Mouse (Mus musculus) ES-Bruce4 (cell line): ENCODE data around the gene AI413582. TPM values are rescaled to one million over a fixed set of nuclear protein-coding genes. Genes with fewer than 3 reads are reported as not detected.

Experiments used
- H3K27ac ChIP-seq: 2 replicates; pipeline ENCODE4 v1.5.1; 2012; ENCODE audit warnings: low read length, inconsistent platforms; ENCODE audit not compliant: insufficient read depth
- H3K27me3 ChIP-seq: 2 replicates; pipeline ENCODE4 v1.6.1; 2012; ENCODE audit warnings: mild to moderate bottlenecking, low read length, inconsistent platforms; ENCODE audit not compliant: control insufficient read depth, poor library complexity, insufficient read depth, severe bottlenecking
- H3K36me3 ChIP-seq: 2 replicates; pipeline ENCODE4 v1.6.1; 2012; ENCODE audit warnings: inconsistent platforms, mild to moderate bottlenecking, low read length, moderate library complexity; ENCODE audit not compliant: control insufficient read depth, poor library complexity, insufficient read depth, severe bottlenecking
- H3K4me1 ChIP-seq: one replicate; pipeline ENCODE4 v1.8.1; 2011; ENCODE audit warnings: low read length; ENCODE audit not compliant: control insufficient read depth, insufficient read depth
- H3K4me3 ChIP-seq: 2 replicates; pipeline ENCODE4 v1.5.1; 2011; ENCODE audit warnings: low read depth, mild to moderate bottlenecking, low read length
- H3K9ac ChIP-seq: 2 replicates; pipeline ENCODE4 v1.6.1; 2012; ENCODE audit warnings: low read depth, mild to moderate bottlenecking, inconsistent platforms; ENCODE audit not compliant: poor library complexity, severe bottlenecking
- H3K9me3 ChIP-seq: replicated peaks from 2 replicates; pipeline ENCODE4 v1.6.1; 2012; ENCODE audit warnings: mild to moderate bottlenecking, low read length, inconsistent platforms; ENCODE audit not compliant: control insufficient read depth, poor library complexity, insufficient read depth, severe bottlenecking
- CTCF ChIP-seq: IDR thresholded peaks from one replicate; pipeline ENCODE4 v1.8.1; 2011; ENCODE audit warnings: low read depth, low read length
- EP300 ChIP-seq: IDR thresholded peaks from 2 replicates; pipeline ENCODE4 v1.6.1; 2011; ENCODE audit warnings: low read depth, low read length; ENCODE audit not compliant: insufficient read depth
- POLR2A ChIP-seq: IDR thresholded peaks from one replicate; pipeline ENCODE4 v1.8.1; 2011; ENCODE audit warnings: low read length; ENCODE audit not compliant: insufficient read depth
- polyA plus RNA-seq: library from polyadenylated mRNA; stranded (reverse); fragments of >200 nt; gene quantifications from 2 replicates; pipeline ENCODE4 v1.2.4, GENCODE M21; 2011; ENCODE audit warnings: low read depth; ENCODE audit not compliant: missing spikeins, insufficient read depth, insufficient read length

Gene AI413582
- polyA plus RNA-seq, 1 experiment, result 14.4 TPM

DNA sequence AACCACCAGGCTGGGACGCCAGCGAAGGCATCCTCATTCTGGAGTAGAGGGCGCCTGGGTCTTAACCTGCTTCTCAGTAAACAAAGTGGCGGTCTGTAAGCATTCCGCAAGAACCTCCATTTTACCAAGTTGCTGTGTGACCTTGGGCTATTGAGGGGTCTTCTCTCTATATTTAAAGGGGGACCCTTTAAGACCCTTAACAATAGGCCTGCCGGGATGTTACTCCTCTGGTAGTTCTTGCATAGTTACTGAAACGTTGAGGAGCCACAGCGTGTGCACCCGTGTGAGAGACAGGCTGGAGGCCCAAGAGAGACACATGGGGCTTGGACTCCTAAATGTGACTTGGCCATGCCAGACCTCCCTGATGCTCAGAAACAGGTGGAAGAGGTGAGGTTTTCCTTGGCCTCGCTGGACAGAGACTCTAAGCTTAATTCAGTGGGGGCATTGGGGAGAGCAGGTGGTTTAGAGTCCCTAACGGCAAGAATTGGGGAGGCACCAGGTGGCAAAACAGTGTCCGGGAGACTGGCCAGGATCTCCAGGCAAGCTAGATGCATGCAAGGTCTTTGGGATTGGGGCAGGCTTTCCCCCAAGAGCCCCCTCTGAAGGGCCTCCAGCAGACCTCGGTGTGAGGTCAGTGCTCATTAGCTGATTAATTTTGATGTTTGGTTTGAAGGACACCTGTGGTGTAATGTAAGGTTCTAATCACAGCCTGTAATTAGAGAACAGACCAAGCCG is 7.5 kb downstream of the AI413582 start:
- Histone ChIP-seq H3K9me3 (no peaks in the 10 kb centered on the region), H3K9ac (peak overlapping the region; percentile 98), H3K27ac (peak overlapping the region; percentile 33), H3K4me1 (peaks cover 2% of the 10 kb centered on the region), H3K4me3 (peak overlapping the region; percentile 96), H3K27me3 (no peaks in the 10 kb centered on the region), H3K36me3 (peaks cover 18% of the 10 kb centered on the region)
- TF ChIP-seq POLR2A (no peak), CTCF (no peak)

GRCm38 (mm10) chr17:27557181-27557926 is 8.2 kb downstream of the AI413582 start:
- TF ChIP-seq EP300 (no peak), POLR2A (no peak), CTCF (no peak)
- Histone ChIP-seq H3K9me3 (no peaks in the 10 kb centered on the region), H3K36me3 (peaks cover 18% of the 10 kb centered on the region), H3K27me3 (no peaks in the 10 kb centered on the region), H3K9ac (peak overlapping the region; percentile 98), H3K4me1 (peaks cover 9% of the 10 kb centered on the region), H3K4me3 (peak overlapping the region; percentile 96), H3K27ac (peak overlapping the region; percentile 33; the same call in 1 of the 2 replicates)

- H3K4me3 ChIP-seq, result peak within 1 kb of the TSS; percentile 96
- peaks cover 12% of the 10 kb centered on the region for H3K4me1 ChIP-seq
- peak within 1 kb of the TSS; percentile 98 for H3K9ac ChIP-seq
- peaks cover 12% of the 10 kb centered on the region for H3K36me3 ChIP-seq
- TF ChIP-seq EP300 (0 out of 2 replicates have a peak, but pooled peaks have one; percentile 6), POLR2A (peak; percentile 95), CTCF (no peak)
- no peaks in the 10 kb centered on the region for H3K9me3 ChIP-seq
- H3K27me3 ChIP-seq, result no peaks in the 10 kb centered on the region
- peak within 1 kb of the TSS; percentile 79 for H3K27ac ChIP-seq
These were observed 9.1 kb downstream of the AI413582 start, which contains the start of gene Hmga1 for GRCm38 (mm10) chr17:27556315-27557011. TSS of gene Hmga1 (plus strand) at chr17:27556497.

DNA sequence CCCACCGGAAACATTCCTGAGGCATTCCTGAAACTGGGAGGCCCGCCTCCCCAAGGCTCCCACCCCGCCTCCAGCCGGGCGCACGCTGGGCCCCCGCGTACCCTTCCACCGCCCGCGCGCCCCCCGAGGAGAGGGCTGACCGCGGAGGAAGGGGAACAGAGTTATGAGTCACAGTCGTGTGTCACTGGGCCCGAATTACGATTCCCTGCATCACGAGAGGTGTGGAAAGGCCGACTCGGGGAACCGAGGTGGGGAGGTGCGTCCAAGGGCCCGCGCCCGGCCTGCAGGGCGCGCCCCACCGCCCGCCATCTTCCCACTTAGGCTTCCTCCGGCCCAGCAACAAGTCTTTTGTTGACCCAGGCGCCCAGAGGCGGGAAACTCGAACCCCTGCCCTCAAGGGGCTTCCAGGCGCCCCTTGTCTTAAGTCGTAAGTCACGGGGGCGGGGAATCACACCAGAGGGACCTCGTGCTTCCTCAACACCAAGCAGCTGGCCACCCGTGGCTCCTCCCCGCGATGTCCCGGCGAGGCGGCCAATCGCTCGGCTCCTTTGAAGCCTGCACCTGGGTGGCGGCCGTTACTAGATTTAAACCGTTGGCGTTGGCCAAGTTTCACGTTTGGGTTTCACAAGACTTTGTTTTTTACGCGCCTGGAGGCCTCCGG is 9.9 kb downstream of the AI413582 start:
- peak; percentile 3 for TF ChIP-seq POLR2A
- TF ChIP-seq CTCF, result no peak
- TF ChIP-seq EP300, result 0 out of 2 replicates have a peak, but pooled peaks have one; percentile 45
- H3K9ac ChIP-seq, result peak overlapping the region; percentile 98
- H3K4me1 ChIP-seq, result peaks cover 12% of the 10 kb centered on the region
- no peaks in the 10 kb centered on the region for H3K9me3 ChIP-seq
- no peaks in the 10 kb centered on the region for H3K27me3 ChIP-seq
- H3K36me3 ChIP-seq, result peaks cover 3% of the 10 kb centered on the region
- H3K4me3 ChIP-seq, result peak overlapping the region; percentile 61
- peak overlapping the region; percentile 79 for H3K27ac ChIP-seq

DNA sequence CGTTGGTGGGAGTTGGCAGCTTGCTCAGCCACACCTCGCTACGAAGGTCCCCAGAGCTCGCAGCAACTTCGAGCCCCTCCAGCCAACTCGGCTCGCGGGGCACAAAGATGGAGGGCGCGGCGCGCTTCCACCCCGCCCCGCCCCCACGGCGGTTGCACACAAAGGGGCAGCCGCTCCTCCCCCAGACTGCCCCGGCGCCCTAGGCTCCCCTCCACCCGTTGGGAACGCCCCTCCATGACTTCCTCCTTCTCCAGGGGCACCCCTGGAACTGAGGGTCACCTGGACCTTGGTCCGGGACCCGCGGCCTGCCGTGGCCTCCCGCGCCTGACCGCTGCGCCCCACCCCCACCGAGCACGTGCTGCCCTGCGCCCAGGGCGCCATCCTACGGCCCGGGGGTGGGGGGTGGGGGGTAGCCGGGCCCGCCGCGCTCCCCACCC is 10.5 kb downstream of the AI413582 start:
- H3K27me3 ChIP-seq, result no peaks in the 10 kb centered on the region
- peak overlapping the region; percentile 96 for H3K4me3 ChIP-seq
- peak overlapping the region; percentile 98 for H3K9ac ChIP-seq
- no peaks in the 10 kb centered on the region for H3K9me3 ChIP-seq
- no peaks in the 10 kb centered on the region for H3K36me3 ChIP-seq
- H3K4me1 ChIP-seq, result peaks cover 12% of the 10 kb centered on the region
- peak overlapping the region; percentile 89 for H3K27ac ChIP-seq
- TF ChIP-seq CTCF, result no peak
- 0 out of 2 replicates have a peak, but pooled peaks have one; percentile 25 for TF ChIP-seq EP300
